Mouse (Mus musculus) neural tube, embryonic 14.5 days (tissue): ENCODE results near the gene Ifi35. TPM values are rescaled to one million over a fixed set of nuclear protein-coding genes. Genes with fewer than 3 reads are reported as not detected.
"Not testable (repeated sequence)": the region's sequence is repeated elsewhere in the genome, so short reads cannot be mapped to it uniquely, and the experiment has no call there.

ENCODE experiments used
- ATAC-seq: fragments of 200-750 bp; cut with Nextera tagmentation; 2 replicates; pipeline ENCODE4 v1.8.0; 2017; ENCODE audit warnings: low read depth, mild to moderate bottlenecking, moderate TSS enrichment, moderate library complexity
- H3K27ac ChIP-seq: fragments of 300-500 bp; sonication (generic); 2 replicates; pipeline ENCODE4 v1.5.1; 2014; ENCODE audit warnings: low read depth, mild to moderate bottlenecking, control low read depth, low read length, moderate library complexity, mixed read lengths
- H3K27me3 ChIP-seq: fragments of 300-500 bp; sonication (generic); 2 replicates; pipeline ENCODE4 v1.6.1; 2014; ENCODE audit warnings: low read length; ENCODE audit not compliant: control insufficient read depth, insufficient read depth
- H3K36me3 ChIP-seq: fragments of 300-500 bp; sonication (generic); 2 replicates; pipeline ENCODE4 v1.6.1; 2014; ENCODE audit warnings: low read length, mixed read lengths; ENCODE audit not compliant: control insufficient read depth, insufficient read depth
- H3K4me1 ChIP-seq: fragments of 300-500 bp; sonication (generic); 2 replicates; pipeline ENCODE4 v1.6.1; 2014; ENCODE audit warnings: low read length; ENCODE audit not compliant: control insufficient read depth, insufficient read depth
- H3K4me2 ChIP-seq: fragments of 300-500 bp; sonication (generic); 2 replicates; pipeline ENCODE4 v1.6.1; 2014; ENCODE audit warnings: mild to moderate bottlenecking, low read depth, low read length, control low read depth
- H3K4me3 ChIP-seq: fragments of 300-500 bp; sonication (generic); 2 replicates; pipeline ENCODE4 v1.5.1; 2014; ENCODE audit warnings: low read depth, low read length, control low read depth, mixed read lengths
- H3K9ac ChIP-seq: fragments of 300-500 bp; sonication (generic); replicated peaks from 2 replicates; pipeline ENCODE4 v1.6.1; 2014; ENCODE audit warnings: low read depth, mild to moderate bottlenecking, control low read depth, low read length, mixed read lengths
- H3K9me3 ChIP-seq: fragments of 300-500 bp; sonication (generic); 2 replicates; pipeline ENCODE4 v1.6.1; 2016; ENCODE audit warnings: low read length; ENCODE audit not compliant: control insufficient read depth
- WGBS: fragments of 180-500 bp; shearing (Covaris S2); extraction: QIAGEN DNeasy Blood & Tissue Kit; methylation state at CpG from one replicate; pipeline ENCODE4 v1.1.7; 2014; 5-methylcytosine and 5-hydroxymethylcytosine counted together
- polyA plus RNA-seq: library from polyadenylated mRNA; unstranded; fragments of >200 nt; fragmentation: Nextera tagmentation; extraction: Ambion mirVana; gene quantifications from 2 replicates; pipeline ENCODE4 v1.2.1, GENCODE M21; 2014

Gene Ifi35
- polyA plus RNA-seq, 1 experiment from 2014 or later, result 1.4 TPM

DNA sequence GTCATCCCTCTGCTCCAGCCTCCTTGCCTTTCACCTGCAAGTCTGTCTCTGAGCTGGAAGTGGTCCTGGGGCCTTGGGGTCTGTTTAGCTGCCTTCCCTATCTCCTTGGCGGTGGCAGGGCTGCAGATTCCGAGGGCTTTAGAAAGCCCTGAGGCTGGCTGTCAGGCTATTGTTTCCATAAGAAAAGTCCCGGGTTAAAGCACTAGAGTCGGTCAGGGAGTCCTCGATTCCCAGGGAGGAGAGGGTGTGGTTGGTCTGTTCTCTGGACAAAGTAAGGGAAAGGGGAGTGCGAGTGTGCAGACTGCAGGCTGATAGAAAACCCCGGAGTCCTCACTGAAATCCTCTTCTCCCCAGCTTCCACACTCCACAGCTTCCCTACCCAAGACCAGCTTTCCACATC is 22.0 kb downstream of the Ifi35 start:
- H3K9me3 ChIP-seq, result no peaks in the 10 kb centered on the region
- WGBS, result 24% methylated on average over 7 of the region's 7 CpGs
- ATAC-seq, result no peak
- peak overlapping the region; percentile 16; the same call in 1 of the 2 replicates for H3K4me2 ChIP-seq
- H3K9ac ChIP-seq, result no peak overlapping the region
- H3K27ac ChIP-seq, result no peak overlapping the region
- no peaks in the 10 kb centered on the region for H3K36me3 ChIP-seq
- peaks cover 15% of the 10 kb centered on the region; the same call in 1 of the 2 replicates for H3K4me1 ChIP-seq
- H3K27me3 ChIP-seq, result no peaks in the 10 kb centered on the region
- H3K4me3 ChIP-seq, result no peak overlapping the region

DNA sequence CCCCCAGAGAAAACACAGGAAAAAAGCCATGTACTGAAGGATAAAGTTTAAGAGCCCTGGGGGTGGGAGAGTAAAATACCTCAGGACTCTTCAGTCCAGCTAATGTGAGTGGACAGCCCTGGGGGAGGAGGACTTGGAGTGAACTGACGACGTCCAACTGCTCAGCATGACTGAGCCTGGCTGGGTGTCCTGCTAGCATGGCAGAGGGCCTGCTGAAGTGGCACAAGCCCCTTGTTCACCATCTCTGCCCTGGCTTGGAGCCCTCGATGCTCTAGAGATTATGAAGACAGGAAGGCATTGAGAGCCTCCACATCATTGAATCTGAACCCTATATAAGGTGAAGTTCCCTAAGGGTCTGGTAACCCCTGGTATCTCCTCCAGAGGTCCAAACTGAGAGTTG is 23.7 kb downstream of the Ifi35 start:
- Histone ChIP-seq H3K36me3 (no peaks in the 10 kb centered on the region), H3K27ac (no peak overlapping the region), H3K27me3 (no peaks in the 10 kb centered on the region), H3K4me2 (no peak overlapping the region), H3K9ac (no peak overlapping the region), H3K4me1 (peaks cover 15% of the 10 kb centered on the region; the same call in 1 of the 2 replicates), H3K9me3 (no peaks in the 10 kb centered on the region), H3K4me3 (no peak overlapping the region)
- no peak for ATAC-seq
- WGBS, result 63% methylated on average over 3 of the region's 3 CpGs

DNA sequence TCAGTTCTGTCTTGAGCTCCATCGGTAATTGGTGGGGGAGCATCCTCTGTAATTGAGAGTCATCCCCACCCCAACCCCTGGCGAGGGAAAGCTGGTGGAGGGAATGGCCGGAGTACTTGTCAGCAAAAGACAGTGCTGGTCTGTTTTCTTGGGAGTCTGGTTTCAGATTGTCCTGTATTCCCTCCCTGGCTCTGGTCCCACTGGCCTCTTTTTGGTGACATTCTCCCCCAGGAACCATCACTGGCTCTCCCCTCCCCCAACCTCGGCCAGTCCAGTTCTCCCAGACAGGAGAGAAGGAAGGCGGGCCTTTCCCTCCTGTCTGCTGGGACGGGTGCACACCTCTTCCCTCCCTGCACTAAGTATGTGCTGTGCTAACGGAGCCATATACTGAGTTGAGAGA is 24.1 kb downstream of the Ifi35 start:
- Histone ChIP-seq H3K27ac (no peak overlapping the region), H3K27me3 (no peaks in the 10 kb centered on the region), H3K4me2 (no peak overlapping the region), H3K9me3 (no peaks in the 10 kb centered on the region), H3K4me1 (peaks cover 11% of the 10 kb centered on the region), H3K4me3 (no peak overlapping the region), H3K36me3 (no peaks in the 10 kb centered on the region), H3K9ac (no peak overlapping the region)
- WGBS, result 52% methylated on average over 7 of the region's 7 CpGs
- ATAC-seq, result no peak

DNA sequence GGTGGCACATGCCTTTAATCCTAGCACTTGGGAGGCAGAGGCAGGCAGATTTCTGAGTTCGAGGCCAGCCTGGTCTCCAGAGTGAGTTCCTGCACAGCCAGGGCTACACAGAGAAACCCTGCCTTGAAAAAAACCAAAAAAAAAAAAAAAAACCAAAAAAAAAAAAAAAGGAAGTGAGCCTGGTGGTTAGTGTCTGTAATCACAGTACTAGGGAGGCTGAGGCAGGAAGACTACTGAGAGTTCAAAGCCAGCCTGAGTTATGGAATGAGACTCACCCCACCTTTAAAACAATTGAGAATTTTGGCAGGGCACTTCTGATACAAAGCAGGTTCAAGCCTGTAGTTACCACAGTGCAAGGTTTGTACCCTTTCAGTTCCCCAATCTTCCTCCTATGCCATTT is 25.5 kb downstream of the Ifi35 start:
- not testable (repeated sequence) for H3K27me3 ChIP-seq, H3K4me3 ChIP-seq, H3K4me2 ChIP-seq, H3K27ac ChIP-seq, H3K9me3 ChIP-seq, ATAC-seq, H3K9ac ChIP-seq, H3K36me3 ChIP-seq
- peaks cover 13% of the 10 kb centered on the region for H3K4me1 ChIP-seq
- WGBS, result 82% methylated on average over 1 of the region's 1 CpGs

DNA sequence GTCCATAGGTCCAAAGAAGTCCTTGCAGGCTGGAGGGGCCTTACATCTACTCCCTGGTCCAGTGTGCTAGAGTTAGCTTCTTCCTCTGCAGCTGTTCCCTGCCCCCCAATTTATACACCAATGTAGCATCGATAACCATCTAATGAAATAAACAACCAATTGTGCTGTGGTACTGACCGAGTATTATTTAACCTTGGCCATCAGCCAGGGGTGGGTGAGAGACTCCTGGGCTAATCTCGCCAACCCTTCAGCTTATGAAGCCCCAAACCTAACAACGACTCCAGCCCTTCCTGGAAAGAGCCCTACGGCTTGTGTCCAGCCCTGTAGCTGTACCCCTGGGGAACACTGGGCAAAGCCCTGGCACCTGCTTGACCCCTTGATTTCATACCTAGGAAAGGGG is 26.1 kb downstream of the Ifi35 start:
- H3K4me1 ChIP-seq, result peaks cover 12% of the 10 kb centered on the region; the same call in 1 of the 2 replicates
- H3K36me3 ChIP-seq, result no peaks in the 10 kb centered on the region
- ATAC-seq, result no peak
- H3K9ac ChIP-seq, result no peak overlapping the region
- H3K4me3 ChIP-seq, result no peak overlapping the region
- H3K27me3 ChIP-seq, result no peaks in the 10 kb centered on the region
- no peak overlapping the region for H3K4me2 ChIP-seq
- H3K9me3 ChIP-seq, result no peaks in the 10 kb centered on the region
- no peak overlapping the region for H3K27ac ChIP-seq
- WGBS, result 63% methylated on average over 5 of the region's 5 CpGs

DNA sequence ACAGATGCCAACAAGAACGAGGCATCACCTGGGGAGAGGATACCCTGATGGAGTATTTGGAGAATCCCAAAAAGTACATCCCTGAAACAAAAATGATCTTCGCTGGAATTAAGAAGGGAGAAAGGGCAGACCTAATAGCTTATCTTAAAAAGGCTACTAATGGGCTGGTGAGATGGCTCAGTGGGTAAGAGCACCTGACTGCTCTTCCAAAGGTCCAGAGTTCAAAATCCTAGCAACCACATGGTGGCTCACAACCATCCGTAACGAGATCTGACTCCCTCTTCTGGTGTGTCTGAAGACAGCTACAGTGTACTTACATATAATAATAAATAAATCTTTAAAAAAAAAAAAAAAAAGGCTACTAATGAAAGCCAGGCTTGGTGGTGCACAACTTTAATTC is 28.2 kb downstream of the Ifi35 start:
- H3K9me3 ChIP-seq, ATAC-seq, H3K4me3 ChIP-seq, H3K4me2 ChIP-seq, H3K27ac ChIP-seq, H3K27me3 ChIP-seq, H3K9ac ChIP-seq, H3K36me3 ChIP-seq: not testable (repeated sequence)
- 90% methylated on average over 4 of the region's 4 CpGs for WGBS
- H3K4me1 ChIP-seq, result peaks cover 14% of the 10 kb centered on the region; the same call in 1 of the 2 replicates

DNA sequence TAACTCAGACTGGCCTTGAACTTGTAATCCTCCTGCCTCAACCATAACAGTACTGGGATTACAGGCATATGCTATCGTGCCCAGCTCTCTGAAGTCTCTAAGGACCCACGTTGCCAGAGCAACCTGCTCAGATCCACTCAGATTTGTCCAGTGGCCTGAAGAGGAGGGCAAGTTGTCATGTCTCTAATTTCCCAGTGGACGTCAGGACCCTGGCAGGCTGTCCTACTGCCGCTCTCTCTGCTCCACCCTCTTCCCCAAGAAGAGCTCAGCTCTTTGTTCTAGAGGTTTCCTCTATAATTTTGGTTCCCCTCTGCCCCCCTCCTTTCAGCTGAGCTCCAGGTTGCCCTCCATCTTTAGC is 29.0 kb downstream of the Ifi35 start:
- peaks cover 13% of the 10 kb centered on the region; the same call in 1 of the 2 replicates for H3K4me1 ChIP-seq
- no peaks in the 10 kb centered on the region for H3K36me3 ChIP-seq
- H3K27ac ChIP-seq, result peak overlapping the region; percentile 60
- no peak overlapping the region for H3K4me2 ChIP-seq
- no peak overlapping the region for H3K4me3 ChIP-seq
- peak; percentile 29 for ATAC-seq
- H3K27me3 ChIP-seq, result no peaks in the 10 kb centered on the region
- no peaks in the 10 kb centered on the region for H3K9me3 ChIP-seq
- WGBS, result 4% methylated on average over 4 of the region's 4 CpGs
- no peak overlapping the region for H3K9ac ChIP-seq

DNA sequence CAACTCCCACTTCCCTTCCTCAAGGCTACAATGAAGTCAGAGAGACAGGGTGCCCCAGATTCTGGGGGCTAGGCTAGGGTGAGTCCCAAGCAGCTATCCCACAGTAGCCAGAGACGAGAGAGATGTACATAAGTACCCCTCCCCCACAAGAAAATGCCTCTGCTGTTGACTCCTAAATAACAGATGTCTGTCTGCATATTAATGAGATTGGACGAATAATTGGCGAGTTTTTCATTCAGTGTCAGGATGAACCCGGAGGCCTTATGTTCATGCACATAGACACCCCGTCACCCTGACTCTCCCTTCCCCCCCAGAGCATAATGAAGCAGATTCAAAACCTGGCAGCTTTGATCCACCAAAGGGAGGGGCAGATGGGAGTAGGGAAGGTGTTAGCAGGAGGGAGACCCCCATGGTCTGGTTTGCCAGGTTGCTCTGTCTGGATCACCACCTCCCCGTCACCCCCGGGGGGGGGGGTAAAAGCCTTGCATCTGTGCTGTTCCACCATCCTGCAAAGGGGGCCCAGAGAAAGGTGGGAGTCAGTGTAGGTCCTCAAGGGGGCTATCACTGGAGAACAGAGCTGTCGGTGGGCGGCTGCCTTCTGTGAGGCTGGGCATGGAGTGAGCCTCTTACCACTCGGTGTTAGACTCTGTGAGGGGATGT is 29.5 kb downstream of the Ifi35 start:
- no peak overlapping the region for H3K4me3 ChIP-seq
- H3K4me1 ChIP-seq, result peaks cover 11% of the 10 kb centered on the region; the same call in 1 of the 2 replicates
- H3K36me3 ChIP-seq, result no peaks in the 10 kb centered on the region
- WGBS, result 13% methylated on average over 10 of the region's 10 CpGs
- H3K27me3 ChIP-seq, result no peaks in the 10 kb centered on the region
- no peak overlapping the region for H3K9ac ChIP-seq
- H3K27ac ChIP-seq, result peak overlapping the region; percentile 60
- H3K4me2 ChIP-seq, result no peak overlapping the region
- ATAC-seq, result peak; percentile 74
- H3K9me3 ChIP-seq, result no peaks in the 10 kb centered on the region

DNA sequence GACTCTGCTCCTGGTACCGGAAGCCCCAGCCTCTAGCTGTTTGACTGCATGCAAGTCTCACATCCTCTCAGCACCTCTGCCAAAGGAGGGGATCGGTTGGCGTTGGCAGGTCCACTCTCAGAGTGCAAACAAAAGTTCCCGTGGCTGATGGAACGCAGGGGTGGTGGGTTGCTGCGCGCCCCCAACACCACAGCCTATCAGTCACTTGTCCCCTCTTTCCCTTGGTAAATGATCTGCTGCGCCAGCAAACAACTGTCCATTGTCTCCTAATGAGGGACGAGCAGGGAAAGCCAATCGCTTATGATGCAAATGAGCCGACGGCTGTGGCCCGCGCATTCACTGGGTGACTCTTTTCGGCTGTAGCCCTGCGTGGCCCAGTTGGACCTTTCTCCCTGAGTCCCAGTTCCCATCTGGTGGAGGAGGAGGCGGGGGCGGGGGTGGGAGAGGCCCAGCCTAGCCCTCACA is 31.0 kb downstream of the Ifi35 start:
- Histone ChIP-seq H3K4me2 (peak overlapping the region; percentile 19), H3K27ac (peak overlapping the region; percentile 58), H3K9ac (0 out of 2 replicates have a peak overlapping the region, but pooled peaks have one; percentile 5), H3K4me3 (no peak overlapping the region), H3K27me3 (no peaks in the 10 kb centered on the region), H3K36me3 (no peaks in the 10 kb centered on the region), H3K9me3 (no peaks in the 10 kb centered on the region), H3K4me1 (peaks cover 11% of the 10 kb centered on the region; the same call in 1 of the 2 replicates)
- 3% methylated on average over 18 of the region's 18 CpGs for WGBS
- peak; percentile 44; the same call in 1 of the 2 replicates for ATAC-seq
